Mouse (Mus musculus): ENCODE data around the gene Vgll2.

DNA sequence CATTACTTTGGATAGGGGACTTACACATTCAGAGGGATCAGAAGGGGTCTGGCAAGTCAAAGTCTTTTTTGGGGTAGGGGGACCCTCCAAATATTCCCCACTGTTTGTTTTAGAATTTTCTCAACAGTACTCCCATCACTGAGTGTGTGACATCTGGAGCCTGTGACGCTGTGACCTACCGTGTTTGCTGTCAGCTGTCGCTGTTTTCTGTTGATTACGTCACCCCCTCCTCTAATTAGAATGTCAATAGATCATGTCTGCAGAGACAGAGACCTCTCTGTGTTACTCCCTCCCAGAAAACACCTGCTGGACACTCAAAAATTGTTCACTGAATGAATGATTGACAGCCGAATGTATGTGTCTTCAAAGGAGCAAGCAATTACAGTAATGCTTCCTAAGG lies 20.8 kb downstream of the Vgll2 start:
- TF ChIP-seq CTCF (IDR thresholded peaks at IDR 0.05; ENCODE audit: low read depth) (no peak), EP300 (IDR thresholded peaks at IDR 0.05; ENCODE audit: low read depth) (no peak)

Data from liver, postnatal 0 days (tissue).